Mouse (Mus musculus) lung, adult 2 months (tissue): ENCODE data around the gene Rtkn2.

Source experiments
- CTCF ChIP-seq: fragments of 200-500 bp; IDR thresholded peaks from 2 replicates; pipeline ENCODE4 v1.5.1; 2011; ENCODE audit warnings: mild to moderate bottlenecking, low read length, control low read depth; ENCODE audit not compliant: insufficient read depth
- POLR2A ChIP-seq: fragments of 200-500 bp; IDR thresholded peaks from 2 replicates; pipeline ENCODE4 v1.6.1; 2011; ENCODE audit warnings: low read depth, mild to moderate bottlenecking, control low read depth, low read length, borderline replicate concordance; ENCODE audit errors: extremely low read depth

GRCm38 (mm10) chr10:68043973-68044372, 64.6 kb downstream of the Rtkn2 start:
- TF ChIP-seq POLR2A (no peak), CTCF (no peak)
